Mouse (Mus musculus) forebrain, embryonic 13.5 days (tissue): ENCODE measurements around the gene Fam3c. TPM values are rescaled to one million over a fixed set of nuclear protein-coding genes. Genes with fewer than 3 reads are reported as not detected.

ENCODE experiments used
- ATAC-seq: fragments of 200-750 bp; cut with Nextera tagmentation; 2 replicates; pipeline ENCODE4 v1.8.0; 2017
- H3K27ac ChIP-seq: fragments of 300-500 bp; sonication (generic); 2 replicates; pipeline ENCODE4 v1.5.1; 2015; ENCODE audit warnings: inconsistent platforms, mild to moderate bottlenecking, moderate library complexity
- H3K27me3 ChIP-seq: fragments of 300-500 bp; sonication (generic); 2 replicates; pipeline ENCODE4 v1.6.1; 2015; ENCODE audit warnings: mild to moderate bottlenecking, inconsistent platforms
- H3K36me3 ChIP-seq: fragments of 300-500 bp; sonication (generic); 2 replicates; pipeline ENCODE4 v1.6.1; 2015; ENCODE audit warnings: mild to moderate bottlenecking, inconsistent platforms; ENCODE audit not compliant: poor library complexity, severe bottlenecking
- H3K4me1 ChIP-seq: fragments of 300-500 bp; sonication (generic); 2 replicates; pipeline ENCODE4 v1.6.1; 2015; ENCODE audit warnings: inconsistent platforms
- H3K4me2 ChIP-seq: fragments of 300-500 bp; sonication (generic); 2 replicates; pipeline ENCODE4 v1.6.1; 2015; ENCODE audit warnings: inconsistent platforms, mild to moderate bottlenecking, moderate library complexity
- H3K4me3 ChIP-seq: fragments of 300-500 bp; sonication (generic); 2 replicates; pipeline ENCODE4 v1.5.1; 2015; ENCODE audit warnings: mild to moderate bottlenecking, inconsistent platforms
- H3K9ac ChIP-seq: fragments of 300-500 bp; sonication (generic); 2 replicates; pipeline ENCODE4 v1.6.1; 2015; ENCODE audit warnings: mild to moderate bottlenecking, inconsistent platforms
- H3K9me3 ChIP-seq: fragments of 300-500 bp; sonication (generic); replicated peaks from 2 replicates; pipeline ENCODE4 v1.6.1; 2016; ENCODE audit warnings: inconsistent platforms
- WGBS: fragments of 180-500 bp; shearing (Covaris S2); methylation state at CpG from one replicate; pipeline ENCODE4 v1.1.7; 2015; 5-methylcytosine and 5-hydroxymethylcytosine counted together
- polyA plus RNA-seq: library from polyadenylated mRNA; unstranded; fragments of >200 nt; fragmentation: Nextera tagmentation; extraction: Ambion mirVana; gene quantifications from 2 replicates; pipeline ENCODE4 v1.2.1, GENCODE M21; 2015

The Fam3c gene
- polyA plus RNA-seq, 1 experiment from 2014 or later = 32.9 TPM

DNA sequence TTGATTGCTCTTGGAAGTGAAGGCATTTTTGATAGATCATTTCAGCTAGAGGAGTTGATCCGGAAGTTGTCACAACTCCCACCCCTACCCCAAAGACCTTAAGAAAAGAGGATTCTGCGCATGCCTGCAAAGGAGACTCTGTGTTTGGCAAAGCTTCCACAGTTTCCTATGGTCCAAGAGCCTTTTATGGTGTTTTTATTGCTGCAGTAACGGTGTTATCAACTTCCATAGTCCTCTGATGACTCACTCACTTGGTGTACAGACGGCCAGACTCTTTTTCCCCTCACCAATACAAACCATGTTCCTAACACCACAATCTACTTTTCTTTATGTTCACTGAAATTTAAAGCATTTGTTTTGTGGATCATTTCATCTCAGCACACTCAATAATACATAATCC, 97.3 kb downstream of the Fam3c start:
- Histone ChIP-seq H3K9ac (no peak overlapping the region), H3K27me3 (no peaks in the 10 kb centered on the region), H3K4me2 (no peak overlapping the region), H3K4me1 (no peaks in the 10 kb centered on the region), H3K4me3 (no peak overlapping the region), H3K9me3 (no peaks in the 10 kb centered on the region), H3K27ac (no peak overlapping the region), H3K36me3 (no peaks in the 10 kb centered on the region)
- 88% methylated on average over 4 of the region's 4 CpGs for WGBS
- no peak for ATAC-seq

Other genes with a start within 250 kb of the Fam3c start
- not detected in 2 replicates for gene Wnt16, start 68.0 kb downstream of the Fam3c start, polyA plus RNA-seq